26 mouse cellular contexts compared by ENCODE assay signal in genomic region chr9:51799156-51799555, GRCm38 (mm10). TPM values are rescaled to one million over a fixed set of nuclear protein-coding genes. Genes with fewer than 3 reads are reported as not detected.
DNase-seq lines count a peak whose midpoint lies in the region; TF ChIP-seq lines count a peak whose summit lies in the region.
"Had no signal": no experiment of that assay in that cellular context is flagged by ENCODE, and none has a peak within 500 bp of the region (broad histone marks: within the 10 kb centered on the region; RNA-seq: fewer than 3 reads in every experiment).

No protein-coding gene starts in this region.

- DNase-seq in gastrocnemius, adult 2 months, result no peak
- no peak for DNase-seq in gastrocnemius, postnatal 10 days
- DNase-seq in heart, adult 9 months (ENCODE audit: low spot score in 2 of 2), result peak; percentile 17 to 50
- DNase-seq in heart, postnatal 4 days, result no peak
- DNase-seq in MEL (ENCODE audit: low read depth, low spot score), result peak; percentile 34
- DNase-seq in adrenal gland, postnatal 36 days, result peak; percentile 44 to 48
- no peak for DNase-seq in layer of hippocampus, postnatal 25 days (ENCODE audit: extremely low spot score in 1 of 2, low spot score in 1 of 2)
- DNase-seq: cerebellum, adult 2 months; cerebellum, postnatal 25 days; forebrain, postnatal 0 days; gastrocnemius, postnatal 14 days; kidney, adult 2 months; kidney, postnatal 36 days; lung, postnatal 4 days; right cerebral cortex, postnatal 14 days had no signal

- no peak for TF ChIP-seq EP300 in MEL (IDR thresholded peaks at IDR 0.05; ENCODE audit: low read depth in 1 of 2, low read length in 2 of 2)

- no peak for TF ChIP-seq CTCF in gastrocnemius, adult 2 months (IDR thresholded peaks at IDR 0.05)
- TF ChIP-seq CTCF in MEL (IDR thresholded peaks at IDR 0.05 in 2 of 3, conservative IDR thresholded peaks at IDR 0.05 in 1 of 3; ENCODE audit: control insufficient read depth in 1 of 3, insufficient read depth in 1 of 3, low read depth in 2 of 3, low read length in 3 of 3, poor library complexity in 1 of 3, severe bottlenecking in 1 of 3), result no peak

- peaks cover 0 to 2% of the 10 kb centered on the region in 2 experiments; a peak in 1 of 4 replicates for H3K27me3 ChIP-seq in MEL (ENCODE audit: control insufficient read depth in 1 of 2, insufficient read depth in 2 of 2, low read length in 2 of 2)
- H3K27me3 ChIP-seq: embryonic facial prominence, embryonic 15.5 days; forebrain, embryonic 12.5 days; limb, embryonic 13.5 days; midbrain, embryonic 12.5 days; neural tube, embryonic 12.5 days; stomach, embryonic 15.5 days had no signal

- intact Hi-C loops in gastrocnemius, adult 2 months (cut with DNase I), result no loop called here

- TF ChIP-seq POLR2A in MEL (IDR thresholded peaks at IDR 0.05; ENCODE audit: control insufficient read depth in 1 of 2, insufficient read depth in 1 of 2, low read depth in 1 of 2, low read length in 2 of 2, poor library complexity in 1 of 2), result no peak

- no peaks in the 10 kb centered on the region for H3K9me3 ChIP-seq in MEL (replicated peaks; ENCODE audit: insufficient read depth, low read length)
- H3K9me3 ChIP-seq: embryonic facial prominence, embryonic 10.5 days; embryonic facial prominence, embryonic 15.5 days; forebrain, embryonic 12.5 days; heart, embryonic 10.5 days; limb, embryonic 13.5 days; megakaryocyte, embryonic 14.5 days; midbrain, embryonic 12.5 days; neural tube, embryonic 12.5 days; stomach, embryonic 15.5 days had no signal

- H3K27ac ChIP-seq in gastrocnemius, adult 2 months, result peak overlapping the region; percentile 13; the same call in 1 of the 2 replicates
- H3K27ac ChIP-seq in MEL (ENCODE audit: control insufficient read depth, low read depth, low read length), result no peak overlapping the region
- H3K27ac ChIP-seq: embryonic facial prominence, embryonic 10.5 days; embryonic facial prominence, embryonic 15.5 days; forebrain, embryonic 12.5 days; heart, embryonic 10.5 days; layer of hippocampus, adult 2 months; limb, embryonic 13.5 days; midbrain, embryonic 12.5 days; neural tube, embryonic 12.5 days; stomach, embryonic 15.5 days had no signal

- H3K9ac ChIP-seq in MEL (ENCODE audit: control insufficient read depth, low read depth, low read length, poor library complexity, severe bottlenecking), result no peak overlapping the region
- H3K9ac ChIP-seq: embryonic facial prominence, embryonic 15.5 days; forebrain, embryonic 12.5 days; forebrain, postnatal 0 days; limb, embryonic 13.5 days; midbrain, embryonic 12.5 days; neural tube, embryonic 12.5 days; stomach, embryonic 15.5 days had no signal

- H3K4me3 ChIP-seq in gastrocnemius, adult 2 months, result no peak overlapping the region
- peak overlapping the region in 1 of 2 experiments; percentile 11; a peak in 1 of 4 replicates for H3K4me3 ChIP-seq in MEL (ENCODE audit: control insufficient read depth in 1 of 2, insufficient read depth in 1 of 2, low read depth in 2 of 2, low read length in 2 of 2)
- H3K4me3 ChIP-seq: embryonic facial prominence, embryonic 10.5 days; embryonic facial prominence, embryonic 15.5 days; forebrain, embryonic 12.5 days; heart, embryonic 10.5 days; layer of hippocampus, adult 2 months; limb, embryonic 13.5 days; megakaryocyte, embryonic 14.5 days; midbrain, embryonic 12.5 days; myocyte; neural tube, embryonic 12.5 days; stomach, embryonic 15.5 days had no signal

- TF ChIP-seq RAD21 in MEL (IDR thresholded peaks at IDR 0.05; ENCODE audit: low read depth, low read length), result no peak

- H3K4me1 ChIP-seq in MEL (ENCODE audit: control insufficient read depth in 1 of 2, insufficient read depth in 2 of 2, low read length in 2 of 2), result peaks cover 0 to 6% of the 10 kb centered on the region in 2 experiments; a peak in 1 of 4 replicates
- H3K4me1 ChIP-seq: embryonic facial prominence, embryonic 10.5 days; embryonic facial prominence, embryonic 15.5 days; forebrain, embryonic 12.5 days; heart, embryonic 10.5 days; limb, embryonic 13.5 days; megakaryocyte, embryonic 14.5 days; midbrain, embryonic 12.5 days; neural tube, embryonic 12.5 days; stomach, embryonic 15.5 days had no signal

- H3K79me2 ChIP-seq in MEL (ENCODE audit: control insufficient read depth, insufficient read depth, low read length, poor library complexity), result no peaks in the 10 kb centered on the region

- no peaks in the 10 kb centered on the region; a peak in 1 of 4 replicates for H3K36me3 ChIP-seq in MEL (ENCODE audit: control insufficient read depth in 1 of 2, insufficient read depth in 2 of 2, low read length in 2 of 2)
- H3K36me3 ChIP-seq: embryonic facial prominence, embryonic 10.5 days; embryonic facial prominence, embryonic 15.5 days; forebrain, embryonic 12.5 days; heart, embryonic 10.5 days; limb, embryonic 13.5 days; midbrain, embryonic 12.5 days; neural tube, embryonic 12.5 days; stomach, embryonic 15.5 days had no signal

TF ChIP-seq in MEL, 35 proteins besides CTCF, POLR2A, EP300 and RAD21:
- TF ChIP-seq ZMIZ1 (IDR thresholded peaks at IDR 0.05; ENCODE audit: low read depth, low read length) (no peak), ETS1 (IDR thresholded peaks at IDR 0.05; ENCODE audit: low read depth, low read length) (0 out of 2 replicates have a peak, but pooled peaks have one; percentile 9)

RNA-seq across cellular contexts. Expression of gene Arhgap20, which starts 34.0 kb away (rescaled TPM):
- total RNA-seq in gastrocnemius, adult 2 months (2021), result 10 to 100 TPM; 26.5 to 40.1 TPM
- 10 to 100 TPM; 24.5 to 31.9 TPM for total RNA-seq in gastrocnemius, postnatal 10 days (2021)
- total RNA-seq in heart, postnatal 4 days (2021), result 1 to 10 TPM; 1.4 to 2.1 TPM
- not detected in 2 replicates for total RNA-seq in MEL (2012; rRNA removed)
- not detected for polyA plus RNA-seq in MEL (2012; ENCODE audit: insufficient read depth in 1 of 2, insufficient read length in 2 of 2, low read depth in 1 of 2, low replicate concordance in 2 of 2, missing spikeins in 1 of 2)
- total RNA-seq in adrenal gland, postnatal 36 days (2021), result 1 to 10 TPM; 1.9 to 3.1 TPM
- total RNA-seq in layer of hippocampus, postnatal 25 days (2021), result 10 to 100 TPM; 59.5 to 60.5 TPM

Comparison
In these comparisons a context has a peak if more than half of its experiments do, and no peak if none do; other contexts are left out.
1. DNase-seq: peak in heart, adult 9 months (2 of 2), MEL (single experiment) and adrenal gland, postnatal 36 days (2 of 2); none in gastrocnemius, adult 2 months (single experiment), gastrocnemius, postnatal 10 days (single experiment), heart, postnatal 4 days (single experiment) and layer of hippocampus, postnatal 25 days (0 of 2).
2. RNA of gene Arhgap20, which starts 34.0 kb away (total RNA-seq): 59.5 to 60.5 TPM in layer of hippocampus, postnatal 25 days, 26.5 to 40.1 TPM in gastrocnemius, adult 2 months and 24.5 to 31.9 TPM in gastrocnemius, postnatal 10 days; 1.9 to 3.1 TPM in adrenal gland, postnatal 36 days, 1.4 to 2.1 TPM in heart, postnatal 4 days and not detected in MEL; every median in the first group is over 4 times any median in the second.